Mouse (Mus musculus): Measurements from ENCODE around the gene Cryzl2. TPM values are rescaled to one million over a fixed set of nuclear protein-coding genes. Genes with fewer than 3 reads are reported as not detected.

Gene Cryzl2
- polyA plus RNA-seq, 1 experiment from 2014 or later = 6.3 TPM

DNA sequence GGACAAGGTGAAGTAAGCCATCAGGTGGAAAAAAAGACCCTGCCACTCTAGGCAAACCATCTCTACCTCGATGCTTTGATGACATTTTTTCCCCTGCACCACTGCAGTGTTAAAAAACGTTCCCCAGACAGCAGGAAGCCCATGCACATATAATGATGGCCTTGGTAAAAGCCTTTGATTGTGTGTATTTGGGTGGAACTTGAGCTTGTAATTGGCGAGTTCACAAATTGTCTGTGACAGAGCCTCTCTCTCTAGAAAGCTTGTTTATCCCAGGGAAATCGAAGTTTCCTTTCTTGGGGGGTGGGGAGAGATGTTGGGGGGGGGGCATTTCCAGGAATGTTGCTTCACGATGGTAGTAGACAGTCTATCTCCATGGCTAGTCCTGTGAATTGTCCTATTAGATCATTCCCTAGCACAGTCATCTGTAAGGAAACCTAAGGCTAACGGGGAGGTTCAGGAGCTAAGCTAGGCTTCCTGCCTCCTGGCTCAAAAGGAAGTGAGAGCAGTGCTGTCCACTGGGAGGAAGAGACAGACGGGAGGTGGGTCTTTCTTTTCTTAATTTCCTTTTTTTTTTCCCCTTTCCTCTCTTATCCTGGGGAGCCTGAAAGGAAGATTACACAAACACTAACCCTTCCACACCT is 10.1 kb upstream of the Cryzl2 start:
- no peak overlapping the region for H3K4me2 ChIP-seq (ENCODE audit: low read length)
- peaks cover 3% of the 10 kb centered on the region; the same call in 1 of the 2 replicates for H3K27me3 ChIP-seq (replicated peaks; ENCODE audit: control insufficient read depth, insufficient read depth, low read length)
- ATAC-seq = no peak
- WGBS = 7% methylated on average over 7 of the region's 7 CpGs
- no peaks in the 10 kb centered on the region for H3K9me3 ChIP-seq (ENCODE audit: control insufficient read depth, low read length)
- no peak overlapping the region for H3K9ac ChIP-seq (replicated peaks; ENCODE audit: low read depth, low read length)
- no peaks in the 10 kb centered on the region for H3K36me3 ChIP-seq (ENCODE audit: control insufficient read depth, insufficient read depth)
- no peak overlapping the region for H3K27ac ChIP-seq (ENCODE audit: low read length)
- peaks cover 27% of the 10 kb centered on the region for H3K4me1 ChIP-seq (replicated peaks; ENCODE audit: control insufficient read depth, insufficient read depth, low read length)
- H3K4me3 ChIP-seq (replicated peaks; ENCODE audit: low read length) = no peak overlapping the region

DNA sequence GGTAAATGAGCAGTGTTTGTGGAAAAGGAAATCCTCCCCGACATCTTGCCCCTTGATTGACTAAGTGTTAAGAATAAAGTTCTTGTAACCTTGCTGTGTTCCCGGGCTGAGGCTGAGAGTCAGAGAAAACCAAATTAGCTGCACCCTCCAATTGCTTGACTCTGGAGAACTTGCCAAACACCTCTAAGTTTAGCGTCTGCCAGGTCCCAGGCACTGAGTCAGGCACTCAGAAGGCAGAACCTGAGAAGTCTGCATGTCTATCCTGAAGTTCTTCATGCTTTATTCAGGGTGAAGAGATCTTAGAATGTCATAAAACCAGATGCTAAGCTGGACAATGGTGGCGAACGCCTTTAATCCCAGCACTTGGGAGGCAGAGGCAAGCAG is 9.6 kb upstream of the Cryzl2 start:
- no peak overlapping the region for H3K27ac ChIP-seq (ENCODE audit: low read length)
- peaks cover 3% of the 10 kb centered on the region; the same call in 1 of the 2 replicates for H3K27me3 ChIP-seq (replicated peaks; ENCODE audit: control insufficient read depth, insufficient read depth, low read length)
- no peak for ATAC-seq
- H3K4me2 ChIP-seq (ENCODE audit: low read length) = no peak overlapping the region
- H3K9me3 ChIP-seq (ENCODE audit: control insufficient read depth, low read length) = no peaks in the 10 kb centered on the region
- H3K9ac ChIP-seq (replicated peaks; ENCODE audit: low read depth, low read length) = no peak overlapping the region
- H3K4me3 ChIP-seq (replicated peaks; ENCODE audit: low read length) = no peak overlapping the region
- peaks cover 23% of the 10 kb centered on the region for H3K4me1 ChIP-seq (replicated peaks; ENCODE audit: control insufficient read depth, insufficient read depth, low read length)
- no peaks in the 10 kb centered on the region for H3K36me3 ChIP-seq (ENCODE audit: control insufficient read depth, insufficient read depth)
- 61% methylated on average over 5 of the region's 5 CpGs for WGBS

DNA sequence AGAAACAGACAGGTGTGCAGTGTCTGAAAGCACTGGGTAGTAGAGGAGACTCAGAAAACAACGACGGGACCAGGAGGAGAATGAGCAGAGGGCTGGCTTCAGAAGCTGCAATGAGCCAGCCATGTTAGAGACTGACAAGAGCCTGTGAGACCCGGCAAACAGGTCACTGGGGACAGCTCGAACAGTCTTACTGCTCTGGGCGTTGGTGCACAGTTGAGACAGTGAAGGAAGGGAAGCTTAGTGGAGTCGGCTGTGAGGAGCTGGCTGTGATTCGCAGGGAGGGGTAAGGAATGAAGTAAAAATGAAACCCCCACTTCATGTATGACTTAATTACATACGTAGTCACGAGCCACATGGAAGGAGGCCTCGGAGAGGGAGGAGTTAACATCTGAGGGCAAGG is 8.8 kb upstream of the Cryzl2 start:
- WGBS = 18% methylated on average over 10 of the region's 10 CpGs
- H3K9me3 ChIP-seq (ENCODE audit: control insufficient read depth, low read length) = no peaks in the 10 kb centered on the region
- H3K9ac ChIP-seq (replicated peaks; ENCODE audit: low read depth, low read length) = peak overlapping the region; percentile 32; the same call in 1 of the 2 replicates
- peak overlapping the region; percentile 43 for H3K4me2 ChIP-seq (ENCODE audit: low read length)
- ATAC-seq = no peak
- no peak overlapping the region for H3K27ac ChIP-seq (ENCODE audit: low read length)
- H3K4me1 ChIP-seq (replicated peaks; ENCODE audit: control insufficient read depth, insufficient read depth, low read length) = peaks cover 16% of the 10 kb centered on the region
- H3K27me3 ChIP-seq (replicated peaks; ENCODE audit: control insufficient read depth, insufficient read depth, low read length) = peaks cover 3% of the 10 kb centered on the region; the same call in 1 of the 2 replicates
- no peaks in the 10 kb centered on the region for H3K36me3 ChIP-seq (ENCODE audit: control insufficient read depth, insufficient read depth)
- H3K4me3 ChIP-seq (replicated peaks; ENCODE audit: low read length) = peak overlapping the region; percentile 12; the same call in 1 of the 2 replicates

DNA sequence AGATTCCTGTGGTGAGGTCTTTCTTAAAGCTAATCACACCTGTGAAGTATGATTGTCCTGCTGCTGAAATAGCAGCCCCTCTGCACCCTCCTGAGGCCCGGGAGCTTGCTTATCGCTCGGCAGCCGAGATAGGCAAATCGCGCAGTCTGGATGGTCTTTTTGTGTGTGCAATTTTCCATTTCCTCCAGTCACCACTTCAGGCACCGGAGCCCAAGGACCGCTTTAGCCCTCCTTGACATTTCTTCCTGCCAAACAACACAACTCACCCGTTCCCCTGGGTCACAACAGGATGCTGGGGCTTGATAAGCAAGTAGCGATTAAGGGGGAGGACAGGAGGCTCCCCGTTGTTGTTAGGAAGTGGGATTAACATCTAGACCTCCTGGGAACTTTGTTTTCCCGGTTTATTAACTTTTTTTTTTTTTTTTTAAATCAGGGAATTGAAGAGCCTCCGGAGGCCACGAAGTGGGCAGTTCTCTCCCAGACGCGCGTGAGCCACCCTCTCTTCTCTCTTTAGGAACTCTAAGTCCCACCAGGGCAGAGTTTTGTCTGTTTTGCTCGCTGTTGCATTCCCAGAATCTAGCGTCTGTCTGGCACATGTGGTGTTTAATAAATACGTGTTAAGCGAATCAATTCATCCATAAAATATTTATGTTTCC is 8.3 kb upstream of the Cryzl2 start:
- WGBS = 11% methylated on average over 21 of the region's 21 CpGs

DNA sequence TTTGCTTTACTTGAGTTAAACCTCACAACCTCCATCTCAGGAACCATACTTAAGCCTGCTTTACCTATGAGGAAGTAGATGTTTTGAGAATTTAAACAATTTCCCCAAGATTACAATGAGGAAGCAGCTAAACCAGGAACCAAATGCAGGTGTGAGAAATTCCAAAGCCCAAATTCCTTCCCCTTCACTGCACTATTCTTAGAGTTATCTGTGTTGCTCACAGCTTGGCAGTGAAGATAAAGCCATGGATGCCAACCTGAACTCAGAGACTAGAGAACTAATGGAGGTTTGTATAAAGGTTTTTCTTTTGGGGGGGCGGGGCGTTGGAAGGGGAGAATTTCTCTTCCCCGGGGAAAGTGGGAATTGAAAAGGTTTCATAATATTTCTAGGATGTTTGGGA is 6.1 kb upstream of the Cryzl2 start:
- ATAC-seq = no peak
- Histone ChIP-seq H3K9ac (replicated peaks; ENCODE audit: low read depth, low read length) (no peak overlapping the region), H3K27me3 (replicated peaks; ENCODE audit: control insufficient read depth, insufficient read depth, low read length) (peaks cover 3% of the 10 kb centered on the region; the same call in 1 of the 2 replicates), H3K9me3 (ENCODE audit: control insufficient read depth, low read length) (no peaks in the 10 kb centered on the region), H3K4me3 (replicated peaks; ENCODE audit: low read length) (no peak overlapping the region), H3K36me3 (ENCODE audit: control insufficient read depth, insufficient read depth) (no peaks in the 10 kb centered on the region), H3K27ac (ENCODE audit: low read length) (no peak overlapping the region), H3K4me1 (replicated peaks; ENCODE audit: control insufficient read depth, insufficient read depth, low read length) (peaks cover 11% of the 10 kb centered on the region), H3K4me2 (ENCODE audit: low read length) (no peak overlapping the region)
- 59% methylated on average over 3 of the region's 3 CpGs for WGBS

More for the DNA sequence above, 8.3 kb upstream of the Cryzl2 start:
- Histone ChIP-seq H3K27ac (ENCODE audit: low read length) (no peak overlapping the region), H3K9me3 (ENCODE audit: control insufficient read depth, low read length) (no peaks in the 10 kb centered on the region), H3K4me2 (ENCODE audit: low read length) (peak overlapping the region; percentile 43), H3K4me3 (replicated peaks; ENCODE audit: low read length) (peak overlapping the region; percentile 12; the same call in 1 of the 2 replicates), H3K36me3 (ENCODE audit: control insufficient read depth, insufficient read depth) (no peaks in the 10 kb centered on the region), H3K4me1 (replicated peaks; ENCODE audit: control insufficient read depth, insufficient read depth, low read length) (peaks cover 13% of the 10 kb centered on the region), H3K9ac (replicated peaks; ENCODE audit: low read depth, low read length) (peak overlapping the region; percentile 32; the same call in 1 of the 2 replicates), H3K27me3 (replicated peaks; ENCODE audit: control insufficient read depth, insufficient read depth, low read length) (peaks cover 3% of the 10 kb centered on the region; the same call in 1 of the 2 replicates)
- no peak for ATAC-seq

DNA sequence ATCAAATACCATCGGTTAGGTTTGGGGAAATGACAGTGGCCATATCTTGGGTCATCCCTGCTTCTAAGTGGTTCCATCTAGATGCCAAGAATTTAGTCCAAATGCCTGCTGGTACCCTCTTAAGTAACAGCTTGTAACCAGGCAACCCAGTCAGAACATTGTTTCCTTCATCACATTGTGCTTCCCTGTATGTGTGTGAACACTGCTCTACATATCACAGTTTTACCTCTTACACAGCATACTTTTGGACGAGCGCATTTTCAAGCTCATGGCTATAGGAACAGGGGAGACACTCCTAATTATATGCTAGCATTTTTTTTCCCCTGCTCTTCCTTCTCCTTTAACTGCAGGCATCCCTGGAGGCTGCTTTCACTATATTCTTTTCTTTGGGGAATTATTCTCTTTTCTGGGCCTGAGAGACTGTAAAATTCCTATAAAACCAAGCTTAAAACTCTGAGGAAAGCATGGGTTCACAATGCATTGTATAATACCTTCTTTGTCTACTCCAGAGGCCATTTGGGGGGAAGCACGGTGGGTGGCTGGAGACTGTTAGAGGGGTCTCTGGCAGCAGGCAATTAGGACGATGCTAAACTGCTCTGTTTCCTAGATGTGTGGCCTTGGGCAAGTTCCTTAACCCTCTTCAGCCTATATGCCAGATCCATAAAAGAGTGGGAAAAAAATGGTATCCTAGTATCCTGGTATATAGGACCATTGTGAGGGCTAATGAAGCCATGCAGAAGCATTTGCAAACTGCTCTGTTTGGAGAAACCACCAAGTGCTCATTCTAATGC is 5.4 kb upstream of the Cryzl2 start:
- H3K4me1 ChIP-seq (replicated peaks; ENCODE audit: control insufficient read depth, insufficient read depth, low read length) = peaks cover 11% of the 10 kb centered on the region
- H3K27ac ChIP-seq (ENCODE audit: low read length) = no peak overlapping the region
- WGBS = 13% methylated on average over 5 of the region's 5 CpGs
- H3K36me3 ChIP-seq (ENCODE audit: control insufficient read depth, insufficient read depth) = no peaks in the 10 kb centered on the region
- H3K27me3 ChIP-seq (replicated peaks; ENCODE audit: control insufficient read depth, insufficient read depth, low read length) = peaks cover 3% of the 10 kb centered on the region; the same call in 1 of the 2 replicates
- peak; percentile 75 for ATAC-seq
- no peaks in the 10 kb centered on the region for H3K9me3 ChIP-seq (ENCODE audit: control insufficient read depth, low read length)
- H3K4me2 ChIP-seq (ENCODE audit: low read length) = no peak overlapping the region
- H3K4me3 ChIP-seq (replicated peaks; ENCODE audit: low read length) = no peak overlapping the region
- no peak overlapping the region for H3K9ac ChIP-seq (replicated peaks; ENCODE audit: low read depth, low read length)

DNA sequence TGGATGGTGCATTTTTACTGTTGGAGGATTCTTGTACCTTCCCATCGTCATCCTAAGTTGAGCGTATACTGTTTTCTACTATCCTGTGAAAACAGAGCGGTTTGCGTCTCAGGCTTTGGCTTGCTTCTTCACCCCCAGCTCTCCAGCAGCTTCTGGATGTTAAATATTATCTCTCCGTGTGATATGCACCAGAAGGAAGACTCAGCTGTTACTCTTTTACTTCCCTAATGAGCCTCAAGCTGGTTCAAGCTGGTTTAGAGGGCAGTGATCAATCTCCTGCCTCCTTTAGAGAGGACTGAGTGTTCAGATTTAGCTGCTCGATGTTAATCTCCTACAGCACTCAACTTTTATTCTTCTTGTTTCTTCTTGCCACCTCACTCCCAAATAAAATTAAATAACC is 3.5 kb upstream of the Cryzl2 start:
- Histone ChIP-seq H3K4me2 (ENCODE audit: low read length) (no peak overlapping the region), H3K27me3 (replicated peaks; ENCODE audit: control insufficient read depth, insufficient read depth, low read length) (peaks cover 1% of the 10 kb centered on the region; the same call in 1 of the 2 replicates), H3K36me3 (ENCODE audit: control insufficient read depth, insufficient read depth) (no peaks in the 10 kb centered on the region), H3K27ac (ENCODE audit: low read length) (no peak overlapping the region), H3K9ac (replicated peaks; ENCODE audit: low read depth, low read length) (no peak overlapping the region), H3K4me3 (replicated peaks; ENCODE audit: low read length) (no peak overlapping the region), H3K4me1 (replicated peaks; ENCODE audit: control insufficient read depth, insufficient read depth, low read length) (peaks cover 8% of the 10 kb centered on the region), H3K9me3 (ENCODE audit: control insufficient read depth, low read length) (no peaks in the 10 kb centered on the region)
- 69% methylated on average over 6 of the region's 6 CpGs for WGBS
- ATAC-seq = no peak

DNA sequence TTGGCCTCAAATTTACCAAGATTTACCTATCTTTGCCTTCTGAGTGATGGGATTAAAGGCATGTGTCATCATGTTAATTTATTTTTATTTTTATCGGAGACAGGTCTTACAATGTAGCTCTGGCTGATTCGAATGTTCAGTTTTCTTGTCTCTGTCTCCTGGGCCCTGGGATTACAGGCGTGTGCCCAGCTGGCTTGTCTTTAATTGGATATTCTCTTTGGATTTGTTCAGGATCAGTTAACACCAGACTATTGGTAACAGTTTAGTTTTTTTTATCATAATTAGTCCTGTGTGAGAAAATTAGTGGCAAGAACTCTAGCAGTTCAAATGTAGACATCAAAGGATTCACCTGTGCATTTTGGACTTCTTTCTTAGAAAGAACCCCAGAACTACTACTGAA is 588 bp upstream of the Cryzl2 start:
- no peaks in the 10 kb centered on the region for H3K36me3 ChIP-seq (ENCODE audit: control insufficient read depth, insufficient read depth)
- 34% methylated on average over 3 of the region's 3 CpGs for WGBS
- no peak overlapping the region for H3K4me3 ChIP-seq (replicated peaks; ENCODE audit: low read length)
- H3K27me3 ChIP-seq (replicated peaks; ENCODE audit: control insufficient read depth, insufficient read depth, low read length) = no peaks in the 10 kb centered on the region
- H3K27ac ChIP-seq (ENCODE audit: low read length) = no peak overlapping the region
- H3K4me1 ChIP-seq (replicated peaks; ENCODE audit: control insufficient read depth, insufficient read depth, low read length) = peaks cover 4% of the 10 kb centered on the region; the same call in 1 of the 2 replicates
- H3K4me2 ChIP-seq (ENCODE audit: low read length) = no peak overlapping the region
- no peaks in the 10 kb centered on the region for H3K9me3 ChIP-seq (ENCODE audit: control insufficient read depth, low read length)
- ATAC-seq = no peak
- H3K9ac ChIP-seq (replicated peaks; ENCODE audit: low read depth, low read length) = no peak overlapping the region

DNA sequence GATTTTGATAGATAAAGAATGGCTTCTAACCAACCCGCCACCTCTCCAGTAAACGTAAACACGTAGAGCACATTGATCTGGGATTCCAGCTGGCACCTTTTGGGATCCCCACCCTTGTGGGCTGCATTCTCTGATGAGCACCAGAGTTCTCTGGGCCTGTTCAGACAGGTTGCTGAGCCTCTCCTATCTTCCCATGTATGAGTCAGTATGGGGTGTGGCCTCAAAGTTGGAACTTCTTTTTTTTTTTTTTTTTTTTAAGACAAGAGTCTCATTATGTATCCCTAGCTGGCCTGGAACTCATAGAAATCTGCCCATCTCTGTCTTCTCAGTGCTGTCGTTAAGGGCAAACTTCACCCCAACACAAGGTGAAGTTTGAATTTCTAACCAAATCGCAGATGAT is 1.5 kb downstream of the Cryzl2 start:
- WGBS = 91% methylated on average over 5 of the region's 5 CpGs
- H3K27me3 ChIP-seq (replicated peaks; ENCODE audit: control insufficient read depth, insufficient read depth, low read length) = no peaks in the 10 kb centered on the region
- H3K4me3 ChIP-seq (replicated peaks; ENCODE audit: low read length) = no peak overlapping the region
- H3K4me2 ChIP-seq (ENCODE audit: low read length) = no peak overlapping the region
- ATAC-seq = no peak
- no peaks in the 10 kb centered on the region for H3K36me3 ChIP-seq (ENCODE audit: control insufficient read depth, insufficient read depth)
- peaks cover 4% of the 10 kb centered on the region; the same call in 1 of the 2 replicates for H3K4me1 ChIP-seq (replicated peaks; ENCODE audit: control insufficient read depth, insufficient read depth, low read length)
- no peak overlapping the region for H3K9ac ChIP-seq (replicated peaks; ENCODE audit: low read depth, low read length)
- H3K27ac ChIP-seq (ENCODE audit: low read length) = no peak overlapping the region
- H3K9me3 ChIP-seq (ENCODE audit: control insufficient read depth, low read length) = no peaks in the 10 kb centered on the region

Measured in forebrain, embryonic 16.5 days (tissue).